Mouse (Mus musculus): Measurements from ENCODE around the gene Trabd2b.

The Trabd2b gene

DNA sequence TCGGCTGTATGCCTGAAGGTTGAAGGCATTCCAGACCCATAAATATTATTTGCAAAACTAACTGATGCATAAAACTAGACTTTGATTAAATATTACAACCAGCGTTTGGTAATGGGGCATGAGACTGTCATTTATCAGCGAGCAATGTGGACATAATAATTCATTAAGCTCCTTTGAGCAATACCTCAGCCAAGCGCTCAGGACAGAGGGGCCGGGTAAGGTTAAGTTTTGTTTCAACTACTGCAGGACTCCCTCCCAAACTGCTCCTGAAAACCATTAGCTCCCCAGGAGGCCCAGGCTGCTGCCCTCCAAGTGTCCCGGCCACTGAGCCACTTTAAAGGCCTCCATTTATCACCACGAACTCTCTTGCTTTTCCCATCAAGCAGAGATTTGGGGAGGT is 93.8 kb downstream of the Trabd2b start:
- DNase-seq: peak; percentile 33

DNA sequence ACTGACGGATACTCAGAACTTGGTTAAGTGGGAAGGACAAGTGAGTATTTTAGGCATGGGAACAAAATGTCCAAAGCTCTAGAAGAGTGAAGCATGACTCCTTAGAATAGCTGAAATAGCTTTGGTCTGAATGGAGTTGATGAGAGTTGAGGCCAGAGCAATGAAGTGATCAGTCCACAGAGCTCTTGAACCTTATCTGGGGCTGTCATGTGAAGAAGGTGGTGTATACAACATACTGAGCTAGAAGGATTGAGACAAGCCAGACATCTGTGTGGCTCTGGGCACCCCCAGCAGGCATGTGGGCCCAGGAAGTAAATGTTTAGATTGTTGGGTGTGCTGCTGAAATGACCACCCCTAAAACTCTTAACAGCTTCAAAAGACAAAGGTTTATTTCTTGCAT is 94.5 kb downstream of the Trabd2b start:
- no peak for DNase-seq

DNA sequence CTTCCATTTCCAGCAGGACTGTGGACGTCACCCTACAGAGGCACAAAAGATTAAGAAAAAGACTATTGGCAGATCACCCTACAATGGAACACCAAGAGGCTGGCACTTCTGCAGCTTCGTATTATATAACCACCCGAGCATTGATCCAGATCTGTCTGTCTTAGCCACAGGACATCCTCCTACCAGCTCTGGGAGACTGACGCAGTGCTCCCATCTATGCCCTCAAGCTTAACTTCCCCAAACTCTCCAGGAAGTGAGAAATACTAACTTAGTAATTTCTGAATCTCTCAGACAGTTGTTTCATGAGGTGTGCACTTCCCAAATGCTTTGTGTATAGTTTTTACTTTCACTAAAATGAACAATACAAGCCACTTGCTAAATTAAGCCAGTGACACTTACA is 95.1 kb downstream of the Trabd2b start:
- no peak for DNase-seq

DNA sequence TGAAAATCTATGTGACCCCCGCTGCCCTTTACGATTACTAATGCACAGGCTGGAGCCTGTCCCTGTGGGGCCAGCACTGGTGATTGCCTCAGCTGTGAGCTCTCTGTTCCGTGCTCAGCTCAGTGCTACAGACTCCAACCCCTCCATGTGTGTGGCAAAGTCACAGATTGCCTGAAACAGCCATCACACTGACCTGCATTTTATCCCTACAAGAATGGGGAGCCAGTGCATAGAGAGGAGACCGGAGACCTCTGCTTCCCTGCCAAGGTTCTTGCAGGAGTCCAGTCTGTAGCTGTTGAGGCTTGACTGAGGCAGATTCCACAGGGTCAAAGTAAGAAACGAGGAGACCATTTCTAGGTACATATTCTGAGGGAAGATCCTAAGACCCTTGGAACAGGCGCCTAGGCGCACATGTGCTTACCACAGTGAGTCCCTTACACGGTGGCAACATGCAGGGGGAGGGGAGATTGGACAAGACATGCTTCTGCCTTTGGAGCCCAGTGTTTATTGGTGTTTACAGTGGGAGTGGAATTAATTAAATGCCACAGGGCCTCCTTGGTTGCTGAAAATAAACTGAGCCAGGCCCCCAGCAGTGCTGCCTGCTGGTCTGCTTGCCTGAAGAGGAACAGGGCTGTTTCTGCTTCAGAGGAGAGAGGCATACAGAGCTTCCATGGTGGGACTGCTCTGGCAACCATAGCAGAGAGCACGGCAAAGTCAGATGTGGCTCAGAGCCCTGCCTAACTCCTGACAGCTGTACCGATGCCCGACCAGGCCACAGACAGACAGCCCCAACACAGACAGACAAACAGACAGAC is 97.9 kb downstream of the Trabd2b start:
- no peak for DNase-seq

DNA sequence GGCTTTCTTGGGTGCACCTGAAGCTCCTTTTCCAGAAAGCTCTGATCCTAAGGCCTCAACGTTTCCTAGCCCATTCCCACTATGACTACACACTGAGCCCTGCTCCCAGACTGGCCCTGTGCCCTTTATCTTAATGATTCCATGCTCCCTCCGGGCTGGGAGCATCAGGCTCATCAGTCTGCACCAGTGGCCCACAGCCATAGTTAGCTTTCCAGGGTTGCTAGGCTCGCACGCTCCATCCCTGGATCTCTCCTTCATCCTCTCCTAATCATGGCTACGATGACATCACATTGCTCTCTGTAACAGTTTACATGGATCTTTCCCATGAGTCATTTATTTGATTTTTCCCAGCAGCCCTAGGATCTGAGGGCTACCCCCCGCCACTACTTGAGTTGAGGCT is 103.1 kb downstream of the Trabd2b start:
- no peak for DNase-seq

GRCm38 (mm10) chr4:114511649-114512048 is 105.1 kb downstream of the Trabd2b start:
- DNase-seq: no peak

DNA sequence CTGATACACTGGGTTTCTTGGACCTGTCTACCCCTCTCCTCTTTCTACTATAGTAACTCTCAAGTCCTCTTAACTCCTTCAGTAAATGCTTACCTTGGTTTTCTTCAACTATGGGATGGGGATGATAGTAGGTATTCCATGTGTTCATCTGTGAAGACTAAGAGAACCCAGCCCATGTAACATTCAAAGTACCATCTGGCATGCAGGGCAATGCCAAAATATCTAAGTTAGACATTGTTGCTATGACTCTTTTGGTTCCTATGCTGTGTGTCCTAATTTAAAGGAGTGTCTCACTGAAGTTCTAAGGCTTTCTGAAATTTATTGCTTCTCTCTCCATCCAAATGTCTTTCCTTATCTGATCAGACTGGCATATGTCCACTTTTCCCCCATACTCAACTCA is 106.6 kb downstream of the Trabd2b start:
- no peak for DNase-seq

DNA sequence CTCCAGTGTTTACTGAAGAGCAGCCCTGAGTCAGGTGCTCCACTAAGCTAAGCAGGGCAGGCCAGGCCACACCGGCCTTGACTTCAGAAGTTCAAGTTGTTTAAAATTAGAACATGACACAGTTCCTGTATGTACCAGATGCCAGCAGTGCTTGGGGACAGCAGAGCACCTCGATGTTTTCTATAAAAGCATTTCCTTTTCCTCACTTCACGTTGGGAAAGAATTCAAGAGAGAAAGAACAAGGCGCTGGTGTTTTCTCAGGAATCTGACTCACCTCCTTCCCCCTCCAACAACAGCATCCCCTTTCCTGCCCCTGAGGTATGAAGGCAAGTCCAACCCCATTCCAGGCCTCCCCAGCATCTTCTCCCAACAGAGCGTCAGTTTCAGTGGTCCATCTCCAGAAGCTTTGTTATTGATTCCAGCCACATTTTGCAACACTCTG is 108.8 kb downstream of the Trabd2b start:
- no peak for DNase-seq

GRCm38 (mm10) chr4:114516651-114517050 is 110.1 kb downstream of the Trabd2b start:
- no peak for DNase-seq

DNA sequence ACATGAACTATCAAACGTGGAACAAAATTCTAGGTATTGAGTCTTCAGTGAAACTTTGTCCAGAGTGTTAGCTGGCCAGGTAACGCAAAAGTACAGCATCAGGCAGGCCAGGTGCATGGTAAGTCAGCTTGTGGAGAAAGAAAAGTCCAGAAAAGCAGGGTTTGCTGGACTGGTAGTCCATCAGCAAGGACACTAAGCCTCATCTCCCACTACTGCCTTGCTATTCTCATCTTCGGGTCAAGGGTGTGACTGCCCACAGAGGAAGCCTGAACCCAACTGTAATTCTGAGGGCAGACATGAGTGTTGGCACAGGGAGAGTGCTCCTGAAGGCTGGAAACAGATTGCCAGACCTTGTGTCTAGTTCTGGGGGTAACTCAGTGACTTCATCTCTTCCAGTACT is 111.5 kb downstream of the Trabd2b start:
- no peak for DNase-seq

GRCm38 (mm10) chr4:114518571-114518970 is 112.0 kb downstream of the Trabd2b start:
- no peak for DNase-seq

- DNase-seq: no peak
These were observed 112.8 kb downstream of the Trabd2b start for GRCm38 (mm10) chr4:114519321-114519720.

GRCm38 (mm10) chr4:114519966-114520365 is 113.4 kb downstream of the Trabd2b start:
- DNase-seq: no peak

- no peak for DNase-seq
These were observed 117.0 kb downstream of the Trabd2b start for GRCm38 (mm10) chr4:114523335-114524188.

DNA sequence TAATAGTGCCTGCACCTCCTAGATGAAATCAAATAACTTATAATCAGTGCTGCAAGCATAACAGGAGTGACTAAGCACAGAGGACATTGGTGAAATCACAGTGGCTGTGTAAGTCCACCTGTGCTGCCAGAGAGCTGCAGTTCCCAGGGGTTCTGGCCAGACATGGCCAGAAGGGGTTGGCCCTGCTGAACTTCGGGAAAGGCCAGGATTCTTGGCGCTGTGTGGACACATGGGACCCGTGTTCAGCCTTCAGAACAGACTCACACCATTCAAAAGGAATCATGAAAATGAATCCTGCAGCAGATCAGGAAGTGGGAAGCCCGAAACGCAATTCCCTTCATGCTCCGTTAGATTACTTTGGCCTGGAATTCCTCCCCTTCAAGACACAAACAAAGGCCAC is 125.1 kb downstream of the Trabd2b start:
- no peak for DNase-seq

DNA sequence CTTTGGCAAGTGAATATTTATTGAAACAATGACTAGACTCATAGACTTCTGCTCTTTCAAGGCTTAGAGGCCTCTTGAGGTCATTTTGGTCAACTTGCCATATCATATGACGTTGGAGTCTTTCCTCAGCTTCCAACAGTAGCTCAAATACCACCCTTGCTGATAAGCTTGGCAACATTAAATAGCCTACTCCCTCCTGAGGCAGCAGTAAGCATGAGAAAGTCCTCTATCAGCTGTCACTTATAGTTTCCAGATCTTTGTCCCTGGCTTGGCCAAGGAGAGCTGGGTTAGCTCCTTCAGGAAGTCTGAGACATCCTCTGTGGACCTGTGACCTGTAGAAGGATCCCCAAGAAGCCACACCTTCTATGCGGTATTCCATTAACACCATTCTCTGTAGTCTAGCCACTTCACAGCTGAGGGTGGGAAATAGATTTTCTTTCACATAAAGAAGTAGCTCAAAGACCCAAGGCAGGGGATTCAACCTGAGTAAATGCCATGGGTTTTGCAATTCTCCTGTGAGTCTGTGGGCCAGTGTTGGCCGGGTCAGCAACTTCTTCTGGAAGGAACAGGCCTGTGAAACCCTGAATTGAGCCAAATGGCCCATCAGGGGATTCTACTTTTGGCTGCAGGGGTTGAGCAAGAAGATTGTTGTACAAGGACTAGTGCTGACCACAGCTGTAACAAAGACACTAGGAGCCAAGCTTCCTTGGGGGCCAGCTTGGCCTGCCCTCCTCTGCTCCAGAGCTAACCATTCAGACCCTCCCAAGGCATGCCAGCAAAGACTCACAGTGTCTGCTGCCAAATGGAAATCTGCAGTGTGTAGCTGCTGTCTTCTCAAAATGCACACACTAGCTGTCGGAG is 127.6 kb downstream of the Trabd2b start:
- DNase-seq: no peak

DNA sequence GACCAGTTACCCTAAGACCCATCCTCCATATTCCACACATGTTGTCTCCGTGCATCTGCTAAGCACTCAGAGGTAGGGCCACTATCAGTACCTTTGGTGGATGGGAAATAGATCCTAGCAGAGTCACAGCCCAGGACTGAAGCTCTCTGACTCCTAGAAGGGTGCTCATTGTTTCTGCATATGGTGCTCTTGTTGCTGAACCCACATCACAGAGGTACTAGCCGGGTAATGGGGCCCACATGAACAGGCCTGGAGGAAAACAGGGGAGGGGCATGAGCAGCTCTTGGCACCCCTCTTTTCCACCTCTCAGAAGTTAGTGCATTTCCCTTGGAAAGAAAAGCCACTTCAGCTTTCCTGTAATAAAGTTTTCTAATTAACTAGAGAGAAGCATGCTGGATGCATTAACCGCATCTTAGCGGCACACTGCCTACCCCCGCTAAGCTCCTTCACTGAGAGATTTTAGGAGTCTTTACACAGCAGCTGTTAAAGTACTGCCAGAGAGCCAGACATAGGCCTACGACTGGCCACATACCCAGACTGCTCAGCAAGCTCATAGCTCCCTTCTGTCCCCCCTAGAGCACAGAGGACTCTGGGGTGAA is 131.0 kb downstream of the Trabd2b start:
- no peak for DNase-seq

GRCm38 (mm10) chr4:114540031-114540430 is 133.5 kb downstream of the Trabd2b start:
- DNase-seq: no peak

DNA sequence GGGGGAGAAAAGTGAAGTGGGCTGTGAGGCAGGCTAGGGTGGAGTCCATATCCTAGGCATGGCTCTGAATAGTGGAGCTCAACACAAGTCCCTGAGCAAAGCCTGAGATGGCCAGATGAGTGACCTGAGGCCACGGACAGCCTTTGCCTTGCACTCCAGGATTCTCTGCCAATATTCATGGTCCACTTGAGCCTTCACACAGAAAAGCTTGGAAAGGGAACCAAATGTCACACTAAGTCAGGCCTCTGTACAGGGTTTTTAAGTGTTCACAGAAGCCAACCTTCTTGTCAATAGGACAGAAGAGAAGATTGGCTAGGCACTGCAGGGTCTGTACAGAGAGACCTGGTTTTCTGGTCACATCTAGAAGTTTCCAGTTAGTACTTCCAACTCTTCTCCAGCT is 134.7 kb downstream of the Trabd2b start:
- no peak for DNase-seq

GRCm38 (mm10) chr4:114542136-114542535 is 135.6 kb downstream of the Trabd2b start:
- DNase-seq: no peak

DNA sequence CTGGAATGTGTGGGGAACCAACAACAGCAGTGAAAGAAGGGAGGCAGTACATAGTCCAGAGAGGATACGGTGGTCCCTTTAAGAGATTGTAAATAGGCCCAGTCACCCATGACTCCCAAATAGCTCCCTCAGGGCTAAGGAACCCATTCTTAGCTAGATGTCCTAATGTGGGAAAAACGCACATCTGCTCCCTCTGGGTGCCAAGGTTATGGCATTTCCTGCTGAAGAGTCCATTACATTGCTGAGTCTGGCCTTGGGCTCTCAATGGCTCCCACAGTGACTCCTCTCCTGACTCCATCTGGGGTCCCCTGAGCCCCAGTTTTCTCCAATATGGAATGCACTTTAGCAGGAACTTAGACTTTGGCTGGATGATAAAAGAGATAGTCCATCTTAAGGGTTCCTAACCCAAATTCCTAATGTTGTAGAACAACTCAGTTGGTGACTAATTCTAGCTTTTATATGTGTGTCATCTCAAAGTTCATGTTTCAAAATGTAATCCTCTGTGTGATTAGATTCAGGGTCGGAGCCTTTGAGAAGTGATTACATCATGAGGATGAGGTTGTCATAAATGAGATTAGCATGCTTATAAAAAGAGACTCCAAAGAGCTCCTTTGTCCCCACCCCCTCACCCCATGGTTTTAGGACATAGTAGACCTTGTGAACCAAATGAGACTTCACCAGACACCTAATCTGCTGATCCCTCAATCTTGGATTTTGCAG is 139.1 kb downstream of the Trabd2b start:
- DNase-seq: no peak
